Mouse (Mus musculus) gastrocnemius, postnatal 10 days (tissue): ENCODE measurements at regions not wholly inside any gene's neighbourhood (a gene's known extent, or its start where the extent isn't known, plus 50 kb on each side); places are given as distances from the start of the nearest gene placed in this dataset.
A peak's percentile ranks its signal among the peaks of the same experiment; 100 is the strongest.

Source experiments
- DNase-seq: peaks from one replicate; pipeline ENCODE4 v3.0.0; 2021; ENCODE audit warnings: mixed read lengths

DNA sequence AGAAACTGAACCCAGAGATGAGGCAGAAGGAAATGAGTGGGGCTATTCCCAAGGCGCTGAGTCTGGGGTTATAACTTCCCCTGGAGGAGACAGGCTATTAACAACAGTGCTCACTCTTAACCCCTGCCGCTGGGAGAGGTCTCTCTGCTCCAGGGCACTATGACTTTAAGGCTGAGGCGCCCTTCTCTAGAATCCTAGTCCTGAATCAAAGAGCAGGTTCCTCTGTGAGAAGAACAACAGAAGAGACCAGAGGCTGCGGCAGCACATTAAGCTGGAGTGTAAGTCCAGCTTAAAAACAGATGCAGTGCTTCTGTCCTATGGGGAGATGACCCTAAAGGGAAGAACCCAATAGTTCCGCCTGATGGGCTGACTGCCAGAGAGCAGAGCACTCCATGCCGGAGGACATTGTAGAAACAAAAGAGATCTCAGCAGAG, 173.4 kb upstream of the Klf7 start:
- peak; percentile 43 for DNase-seq

- DNase-seq = no peak
Observed at GRCm38 (mm10) chr1:64295051-64295450, 173.0 kb upstream of the Klf7 start.

DNA sequence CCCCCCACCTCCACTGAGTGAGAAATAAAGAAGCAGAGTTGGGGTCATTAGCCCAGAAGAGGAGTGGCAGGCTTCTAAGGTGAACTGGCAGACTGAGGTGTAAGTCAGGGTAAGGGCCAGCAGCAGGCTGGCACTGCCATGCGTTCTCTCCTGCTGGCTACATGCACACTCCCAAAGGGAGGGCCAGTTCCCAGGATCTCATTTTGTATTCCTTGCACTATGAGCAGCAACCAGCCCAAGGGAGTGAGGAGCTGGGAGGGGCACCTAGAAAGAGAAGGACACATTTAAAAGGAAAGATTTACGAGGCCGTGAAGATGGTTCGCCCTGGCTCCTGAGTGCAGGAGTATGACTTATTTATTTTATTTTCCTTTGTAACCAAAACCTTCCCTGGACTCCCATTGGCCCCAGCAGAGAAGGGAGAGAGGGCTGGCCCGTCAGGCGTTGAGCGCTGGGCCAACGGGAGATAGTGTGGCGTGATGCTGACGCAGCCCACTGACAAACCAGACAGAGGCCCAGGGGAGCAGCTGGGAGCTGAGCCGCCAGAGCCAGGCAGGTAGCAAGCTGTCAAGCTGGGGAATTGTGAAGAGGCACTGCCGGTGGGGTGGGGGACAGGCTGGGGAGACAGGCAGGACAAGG, 166.8 kb upstream of the Klf7 start:
- DNase-seq = no peak

GRCm38 (mm10) chr1:64287068-64287467, 165.0 kb upstream of the Klf7 start:
- no peak for DNase-seq

GRCm38 (mm10) chr1:64284656-64285055, 162.6 kb upstream of the Klf7 start:
- no peak for DNase-seq

DNA sequence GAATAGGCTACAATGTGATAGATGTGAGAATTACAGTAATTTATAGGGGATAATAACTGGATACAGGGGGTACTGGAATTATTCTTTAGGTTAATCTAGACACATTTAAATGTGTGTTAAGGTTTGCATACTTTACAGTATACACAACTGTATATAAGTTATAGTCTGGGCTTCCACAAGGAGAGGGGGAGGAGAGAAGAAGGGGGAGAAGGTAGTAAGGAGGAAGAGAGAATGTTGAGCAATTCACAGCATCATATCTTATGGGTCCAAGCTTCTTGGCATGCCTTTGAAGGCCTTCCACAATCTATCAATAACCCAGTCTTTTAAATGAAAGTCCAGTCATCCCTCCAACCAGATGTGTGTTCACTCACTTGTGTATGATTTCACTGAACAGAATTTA, 153.8 kb upstream of the Klf7 start:
- DNase-seq = no peak

DNA sequence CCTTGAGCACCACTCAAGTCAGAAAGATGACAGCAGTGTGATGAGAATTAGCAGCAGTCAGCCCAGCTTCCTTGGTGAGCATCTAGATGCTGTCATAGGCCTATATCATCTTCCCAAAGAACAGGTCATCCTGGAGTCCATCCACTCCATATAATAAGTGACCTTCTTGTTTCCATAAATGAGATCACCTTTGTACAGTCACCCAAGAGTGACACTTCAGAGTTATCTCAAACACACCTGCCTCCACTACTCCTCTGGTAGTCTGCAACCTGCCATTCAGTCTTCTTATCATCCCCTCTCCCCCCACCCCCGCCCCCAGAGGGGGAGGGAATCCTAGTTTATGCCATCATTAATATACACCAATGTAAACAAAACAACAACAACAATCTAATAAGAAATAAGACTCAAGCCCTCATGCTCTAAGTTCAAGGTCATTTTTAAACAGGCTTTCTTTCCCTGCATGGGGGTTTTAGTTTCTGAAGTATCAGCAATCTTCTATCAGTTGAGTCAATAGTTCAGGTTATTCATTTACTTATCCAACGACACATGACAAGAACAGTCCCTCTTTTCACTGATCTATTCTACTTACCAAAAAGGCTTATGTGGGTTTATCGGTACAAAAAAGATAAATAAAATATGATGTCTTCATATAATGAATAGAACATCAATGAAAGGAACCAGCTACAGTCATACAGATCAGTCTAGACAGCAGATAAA, 153.2 kb upstream of the Klf7 start:
- no peak for DNase-seq

DNA sequence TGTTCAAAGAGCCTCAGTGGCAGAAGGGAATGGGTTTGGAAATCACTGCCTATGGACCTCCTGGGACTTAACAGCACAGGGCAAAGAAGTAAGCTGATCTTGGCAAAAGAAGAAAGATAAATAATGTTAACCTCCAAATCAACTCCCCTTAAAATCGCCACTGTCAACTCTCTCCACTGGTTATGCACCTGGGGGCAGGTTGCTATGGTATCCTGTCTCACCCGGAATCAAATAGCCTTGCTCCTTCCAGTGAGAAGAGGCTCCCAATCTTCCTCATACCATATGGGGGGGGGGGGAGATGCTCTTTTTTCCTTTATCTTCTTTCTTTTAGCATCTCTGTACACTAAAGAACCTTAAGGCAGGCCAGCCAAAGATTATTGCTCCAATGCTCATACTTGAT, 135.2 kb upstream of the Klf7 start:
- DNase-seq = no peak

DNA sequence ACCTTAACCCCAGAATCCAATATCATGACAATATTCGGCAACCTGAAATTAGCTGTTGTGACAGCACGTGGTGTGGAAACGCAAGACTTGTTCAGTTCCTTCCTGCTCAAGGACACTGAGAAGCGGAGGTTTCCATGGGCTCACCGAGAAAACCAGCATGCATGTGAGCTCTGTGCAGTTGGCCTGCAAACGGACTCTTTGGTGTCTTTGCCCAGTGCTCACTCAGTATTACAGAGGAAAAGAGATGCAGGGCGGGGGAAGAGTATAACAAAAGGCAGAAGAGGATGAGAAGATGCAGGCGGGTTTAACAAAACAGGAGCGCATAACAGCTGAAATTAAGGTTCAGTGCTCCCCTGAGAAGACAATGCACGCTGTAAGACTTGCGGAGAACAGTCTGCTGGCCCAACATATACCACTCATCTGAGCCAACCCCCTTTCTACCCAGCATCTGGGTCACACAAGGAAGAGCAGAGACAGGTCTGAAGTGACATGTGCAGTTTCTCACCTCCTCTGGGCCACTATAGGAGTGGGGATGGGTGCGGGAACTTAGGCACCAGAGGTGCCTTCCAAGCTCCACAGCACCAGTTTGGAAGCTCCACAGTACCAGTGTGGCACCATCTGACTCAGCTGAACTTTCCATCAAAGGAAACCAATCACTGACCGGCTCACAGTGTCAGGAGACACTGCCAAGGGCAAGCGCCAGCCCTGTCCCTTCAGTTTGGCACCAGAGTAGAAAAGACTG, 133.6 kb upstream of the Klf7 start:
- no peak for DNase-seq

DNA sequence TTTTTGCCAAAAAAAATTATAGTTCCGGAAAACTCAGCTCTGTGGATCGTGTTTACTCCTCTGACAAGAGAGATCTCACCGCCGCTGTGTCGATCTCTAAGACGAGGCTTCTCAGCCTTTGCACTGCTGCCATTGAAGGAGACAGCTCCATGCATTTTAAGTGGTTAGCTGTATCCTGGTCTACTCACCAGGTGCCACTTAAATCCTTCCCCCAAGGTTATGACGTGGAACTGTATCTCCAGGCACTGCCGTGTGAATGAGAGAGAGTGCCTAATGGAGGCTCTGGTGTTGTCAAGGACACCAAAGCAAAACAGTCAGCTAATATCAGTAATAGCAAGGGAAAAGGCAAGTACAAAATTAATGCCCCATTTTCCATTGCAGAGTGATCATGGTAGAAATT, 132.6 kb upstream of the Klf7 start:
- DNase-seq = no peak

DNA sequence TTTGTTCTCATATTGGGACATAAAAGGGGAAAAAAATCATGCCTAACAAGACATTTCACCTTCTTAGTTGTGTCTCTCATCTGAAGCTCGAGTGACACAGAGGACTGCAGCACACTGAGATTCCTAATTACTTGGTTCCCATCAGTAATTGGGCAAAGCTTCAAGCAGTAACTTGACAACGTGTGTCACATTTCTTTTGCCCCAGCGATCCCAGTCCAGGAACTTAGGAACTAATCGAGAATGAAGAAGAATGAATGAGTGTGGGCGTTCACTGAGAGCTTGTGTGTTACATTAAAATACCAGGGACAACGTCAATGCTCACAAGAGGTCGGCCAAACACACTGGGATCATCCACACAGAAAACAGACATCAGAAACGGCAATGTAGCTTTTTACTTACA, 131.9 kb upstream of the Klf7 start:
- DNase-seq = no peak

- no peak for DNase-seq
Observed at GRCm38 (mm10) chr1:64242401-64242800, 120.3 kb upstream of the Klf7 start.

- DNase-seq = no peak
Observed at GRCm38 (mm10) chr1:64229654-64230053, 107.6 kb upstream of the Klf7 start.

DNA sequence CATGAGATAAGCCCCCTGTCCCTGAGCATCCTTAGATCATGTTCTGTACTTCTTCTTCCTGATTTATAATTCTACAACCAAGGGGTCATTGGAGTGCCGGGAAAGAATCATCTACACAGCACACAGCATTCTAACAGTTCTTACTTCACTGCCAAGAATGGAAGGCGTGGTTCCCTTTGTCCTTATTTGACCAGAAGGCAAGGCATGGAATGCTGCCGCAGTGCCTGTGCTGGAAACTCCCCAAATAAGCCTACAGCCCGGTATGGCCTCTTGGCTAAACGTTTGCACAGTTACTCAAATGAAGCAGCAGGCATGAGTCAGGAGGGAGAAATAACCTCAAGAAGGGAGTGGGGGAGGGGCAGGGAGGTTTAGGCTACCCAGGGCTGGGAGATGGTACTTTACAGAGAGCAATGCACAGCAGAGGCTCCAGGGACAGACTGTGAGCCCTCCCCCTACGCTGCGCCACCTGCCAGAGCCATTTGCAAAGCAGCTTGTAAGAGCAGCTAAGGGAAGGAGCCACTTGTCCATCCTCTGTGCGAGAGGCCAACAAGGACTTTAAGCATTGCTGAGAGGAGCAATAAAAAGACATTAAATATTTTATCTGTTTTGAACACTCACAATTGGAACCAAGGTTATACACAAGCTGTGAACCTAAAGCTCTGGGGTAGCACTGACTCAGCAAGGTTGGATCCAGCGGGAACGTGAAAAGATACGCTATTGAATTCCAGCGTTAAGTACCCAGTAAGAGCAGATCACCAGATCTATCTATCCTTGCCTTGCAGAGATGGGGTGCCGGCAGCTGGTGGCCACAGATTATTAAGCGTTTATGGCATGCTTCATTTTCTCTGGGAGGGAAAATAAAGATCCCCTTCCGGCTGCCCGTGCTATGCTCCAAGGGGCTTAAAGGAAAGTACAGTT, 104.2 kb upstream of the Klf7 start:
- DNase-seq = peak; percentile 25

DNA sequence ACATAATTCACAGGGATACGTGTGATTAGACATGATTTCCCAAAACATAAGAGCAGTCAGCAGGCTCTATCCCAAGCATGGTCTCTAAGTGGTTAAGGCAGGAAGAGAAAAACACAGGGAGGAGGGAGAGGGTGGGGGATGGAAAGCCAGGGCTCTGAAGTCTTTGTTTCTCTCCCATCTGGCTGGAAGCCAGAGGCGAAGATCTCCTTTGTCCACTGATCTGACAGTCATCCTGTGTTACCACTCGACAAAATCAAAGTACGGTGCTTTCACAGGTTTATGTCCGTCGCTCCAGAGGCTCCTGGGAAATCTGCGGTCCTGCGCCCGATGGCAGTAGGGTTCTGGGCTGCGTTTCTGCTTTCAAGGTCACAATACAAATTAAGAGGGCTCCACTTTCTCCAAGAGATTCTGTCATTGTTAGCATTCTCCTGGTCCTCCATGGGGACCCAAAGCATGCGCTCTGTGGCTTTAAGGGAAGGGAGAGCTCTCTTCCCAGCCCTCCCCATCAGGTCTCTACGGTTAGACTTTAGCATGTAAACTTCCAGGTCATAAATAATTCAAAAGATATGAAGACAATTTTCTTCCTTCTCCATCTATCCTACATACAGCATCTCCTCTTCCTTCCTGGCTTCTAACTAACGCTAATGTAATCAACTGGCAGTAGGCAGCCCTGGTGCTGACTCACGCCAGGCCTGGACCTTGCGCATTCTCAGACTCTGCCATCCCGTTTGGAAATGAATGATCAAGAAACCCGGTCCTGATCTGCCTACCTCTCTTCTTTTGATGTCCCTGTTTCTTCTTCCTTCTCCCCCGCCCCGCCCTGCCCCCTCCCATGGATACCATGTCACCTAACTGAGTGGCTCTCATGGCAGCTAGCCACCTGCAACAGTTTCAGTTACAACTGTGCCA, 102.0 kb upstream of the Klf7 start:
- no peak for DNase-seq

DNA sequence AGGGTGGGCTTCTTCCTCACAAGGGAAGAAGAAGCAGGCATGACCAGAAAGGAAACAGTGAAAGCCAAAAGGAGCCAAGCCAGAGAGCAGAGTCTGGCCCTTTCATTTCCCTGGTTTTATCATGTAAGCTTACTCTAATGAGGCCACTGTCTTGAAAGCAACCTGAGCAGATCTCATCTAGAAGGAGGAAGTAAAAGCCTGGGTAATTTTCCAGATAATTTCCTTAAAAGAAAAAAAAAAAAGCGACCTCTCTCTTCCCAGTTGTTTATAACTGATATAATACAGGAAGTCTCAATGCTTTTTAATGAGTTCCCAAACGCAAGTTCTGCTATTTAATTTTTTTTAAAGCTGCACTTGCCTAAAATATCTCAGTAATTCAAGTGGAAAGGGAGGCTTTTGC, 100.4 kb upstream of the Klf7 start:
- no peak for DNase-seq

GRCm38 (mm10) chr1:64220486-64220885, 98.4 kb upstream of the Klf7 start:
- DNase-seq = no peak

GRCm38 (mm10) chr1:64220040-64220439, 98.0 kb upstream of the Klf7 start:
- no peak for DNase-seq

GRCm38 (mm10) chr1:64215646-64216045, 93.6 kb upstream of the Klf7 start:
- no peak for DNase-seq

DNA sequence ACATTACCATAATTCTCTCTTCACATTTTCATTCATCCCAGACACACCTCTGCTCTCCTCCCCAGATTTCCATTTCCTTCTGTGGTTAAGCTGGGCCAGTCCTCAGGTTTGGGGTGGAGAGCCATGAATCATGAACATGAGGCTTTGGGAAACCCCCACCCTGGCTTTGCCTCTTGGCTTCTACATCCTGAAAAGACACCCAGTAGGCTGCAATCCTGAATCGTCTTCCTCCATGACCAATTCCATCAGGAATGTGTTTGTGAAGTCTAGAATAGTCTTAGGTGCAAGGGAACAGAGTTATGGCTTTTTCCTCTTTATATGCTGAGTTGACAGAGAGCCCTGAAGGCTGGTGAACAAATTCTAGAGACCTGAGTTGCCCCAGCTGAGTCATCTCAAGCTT, 87.0 kb upstream of the Klf7 start:
- no peak for DNase-seq

GRCm38 (mm10) chr1:64200387-64201023, 78.4 kb upstream of the Klf7 start:
- no peak for DNase-seq
